Mouse (Mus musculus) forebrain, postnatal 0 days (tissue): ENCODE data around the gene Togaram2. TPM values are rescaled to one million over a fixed set of nuclear protein-coding genes. Genes with fewer than 3 reads are reported as not detected.

Experiments used
- ATAC-seq: fragments of 200-750 bp; cut with Nextera tagmentation; 2 replicates; pipeline ENCODE4 v1.8.0; 2017; ENCODE audit warnings: mild to moderate bottlenecking, moderate library complexity
- DNase-seq: peaks from one replicate; pipeline ENCODE4 v3.0.0-alpha.2; 2015
- H3K27ac ChIP-seq: fragments of 300-500 bp; sonication (generic); 2 replicates; pipeline ENCODE4 v1.5.1; 2014; ENCODE audit warnings: low read depth, mild to moderate bottlenecking, antibody characterized with exemption, low read length, moderate library complexity, mixed read lengths
- H3K27me3 ChIP-seq: fragments of 300-500 bp; sonication (generic); 2 replicates; pipeline ENCODE4 v1.6.1; 2014; ENCODE audit warnings: mild to moderate bottlenecking, low read length, mixed read lengths; ENCODE audit not compliant: insufficient read depth
- H3K36me3 ChIP-seq: fragments of 300-500 bp; sonication (generic); 2 replicates; pipeline ENCODE4 v1.6.1; 2014; ENCODE audit warnings: mild to moderate bottlenecking, moderate library complexity; ENCODE audit not compliant: insufficient read depth
- H3K4me1 ChIP-seq: fragments of 300-500 bp; sonication (generic); 2 replicates; pipeline ENCODE4 v1.6.1; 2014; ENCODE audit warnings: antibody characterized with exemption; ENCODE audit not compliant: insufficient read depth
- H3K4me2 ChIP-seq: fragments of 300-500 bp; sonication (generic); 2 replicates; pipeline ENCODE4 v1.6.1; 2014; ENCODE audit warnings: low read depth, mild to moderate bottlenecking, moderate library complexity
- H3K4me3 ChIP-seq: fragments of 300-500 bp; sonication (generic); 2 replicates; pipeline ENCODE4 v1.5.1; 2014; ENCODE audit warnings: low read depth, low read length, mixed read lengths
- H3K9ac ChIP-seq: fragments of 300-500 bp; sonication (generic); 2 replicates; pipeline ENCODE4 v1.6.1; 2014; ENCODE audit warnings: mild to moderate bottlenecking
- H3K9me3 ChIP-seq: fragments of 300-500 bp; sonication (generic); 2 replicates; pipeline ENCODE4 v1.6.1; 2016; ENCODE audit warnings: low read length
- CTCF ChIP-seq: sonication (generic); IDR thresholded peaks from 2 replicates; pipeline ENCODE4 v1.5.1; 2016; ENCODE audit warnings: antibody characterized with exemption, control low read depth, low read depth
- WGBS: fragments of 180-500 bp; shearing (Covaris S2); extraction: QIAGEN DNeasy Blood & Tissue Kit; methylation state at CpG from one replicate; pipeline ENCODE4 v1.1.7; 2014; 5-methylcytosine and 5-hydroxymethylcytosine counted together
- polyA plus RNA-seq: library from polyadenylated mRNA; unstranded; fragments of >200 nt; fragmentation: Nextera tagmentation; extraction: Ambion mirVana; gene quantifications from 2 replicates; pipeline ENCODE4 v1.2.1, GENCODE M21; 2015
- total RNA-seq: library from RNA; depleted of rRNA; stranded (reverse); fragments of >200 nt; gene quantifications from 2 replicates; pipeline ENCODE4 v1.2.3, GENCODE M21; 2014

The Togaram2 gene
- total and polyA plus RNA-seq, 2 experiments from 2014 or later, result 1.3 to 4.0 TPM

- TF ChIP-seq CTCF, result no peak
- no peak for ATAC-seq
- no peak for DNase-seq
- Histone ChIP-seq H3K4me2 (no peak overlapping the region), H3K4me1 (no peaks in the 10 kb centered on the region), H3K9me3 (no peaks in the 10 kb centered on the region), H3K27me3 (no peaks in the 10 kb centered on the region), H3K9ac (no peak overlapping the region), H3K4me3 (no peak overlapping the region), H3K27ac (no peak overlapping the region), H3K36me3 (no peaks in the 10 kb centered on the region)
- WGBS, result 59% methylated on average over 2 of the region's 2 CpGs
Measured at GRCm38 (mm10) chr17:71730655-71731054, 57.6 kb downstream of the Togaram2 start.

DNA sequence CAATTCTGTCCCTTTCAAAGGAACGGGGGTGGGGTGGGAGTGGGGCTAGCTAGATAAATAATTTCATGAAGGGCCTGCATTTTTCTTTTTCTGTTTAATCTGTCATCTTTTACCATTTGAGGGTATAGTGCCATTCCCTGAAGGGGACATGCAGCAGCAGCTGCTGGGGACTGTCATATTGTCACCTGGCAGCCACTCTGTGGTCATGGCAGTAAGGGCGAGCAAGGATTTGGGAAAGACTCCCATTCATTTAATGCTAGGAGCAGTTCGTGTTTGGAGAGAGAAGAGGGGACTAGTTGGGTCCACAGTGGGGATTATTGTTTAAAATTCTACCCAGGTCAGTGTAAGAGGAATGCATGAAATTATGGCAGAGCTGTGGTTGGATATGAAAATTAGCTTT is 63.4 kb downstream of the Togaram2 start:
- Histone ChIP-seq H3K27ac (no peak overlapping the region), H3K9me3 (no peaks in the 10 kb centered on the region), H3K36me3 (no peaks in the 10 kb centered on the region), H3K9ac (no peak overlapping the region), H3K4me2 (no peak overlapping the region), H3K4me1 (no peaks in the 10 kb centered on the region), H3K4me3 (no peak overlapping the region), H3K27me3 (no peaks in the 10 kb centered on the region)
- WGBS, result 64% methylated on average over 3 of the region's 3 CpGs
- TF ChIP-seq CTCF, result no peak
- ATAC-seq, result no peak
- DNase-seq, result no peak

GRCm38 (mm10) chr17:71742156-71742555 is 69.1 kb downstream of the Togaram2 start:
- 90% methylated on average over 3 of the region's 3 CpGs for WGBS
- no peak for DNase-seq
- Histone ChIP-seq H3K4me2 (no peak overlapping the region), H3K9ac (no peak overlapping the region), H3K9me3 (no peaks in the 10 kb centered on the region), H3K27me3 (no peaks in the 10 kb centered on the region), H3K27ac (no peak overlapping the region), H3K4me3 (no peak overlapping the region), H3K36me3 (no peaks in the 10 kb centered on the region), H3K4me1 (no peaks in the 10 kb centered on the region)
- no peak for ATAC-seq
- no peak for TF ChIP-seq CTCF

GRCm38 (mm10) chr17:71742935-71743334 is 69.9 kb downstream of the Togaram2 start:
- no peaks in the 10 kb centered on the region for H3K36me3 ChIP-seq
- no peak overlapping the region for H3K4me2 ChIP-seq
- no peaks in the 10 kb centered on the region for H3K27me3 ChIP-seq
- H3K9ac ChIP-seq, result no peak overlapping the region
- TF ChIP-seq CTCF, result no peak
- H3K27ac ChIP-seq, result no peak overlapping the region
- H3K4me3 ChIP-seq, result no peak overlapping the region
- ATAC-seq (no peak), DNase-seq (no peak)
- no peaks in the 10 kb centered on the region for H3K4me1 ChIP-seq
- H3K9me3 ChIP-seq, result no peaks in the 10 kb centered on the region
- WGBS, result 6% methylated on average over 5 of the region's 5 CpGs

- DNase-seq, result no peak
- Histone ChIP-seq H3K4me3 (no peak overlapping the region), H3K36me3 (no peaks in the 10 kb centered on the region), H3K9ac (no peak overlapping the region), H3K4me2 (no peak overlapping the region), H3K27ac (no peak overlapping the region), H3K4me1 (no peaks in the 10 kb centered on the region), H3K9me3 (no peaks in the 10 kb centered on the region), H3K27me3 (no peaks in the 10 kb centered on the region)
- no peak for ATAC-seq
- 68% methylated on average over 9 of the region's 9 CpGs for WGBS
- no peak for TF ChIP-seq CTCF
Measured at GRCm38 (mm10) chr17:71746114-71746513, 73.1 kb downstream of the Togaram2 start.

DNA sequence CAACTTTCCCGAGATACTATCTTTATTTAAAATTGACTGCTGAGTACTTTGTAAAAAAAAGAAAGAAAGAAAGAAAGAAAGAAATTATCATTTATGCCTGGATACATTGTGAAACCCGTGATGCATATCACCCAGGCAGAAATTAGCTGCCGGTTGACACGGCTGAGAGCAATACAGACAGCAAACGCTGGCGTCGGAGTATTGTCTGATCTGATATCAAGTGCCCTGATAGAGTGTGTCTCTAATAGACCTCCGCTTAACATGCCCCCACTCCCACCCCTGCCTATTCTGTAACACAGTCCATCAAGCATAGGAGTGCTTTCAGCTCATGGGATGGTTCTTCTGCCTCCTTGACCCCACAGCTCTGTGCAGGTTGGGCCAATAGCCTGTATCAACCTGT is 74.5 kb downstream of the Togaram2 start:
- H3K27me3 ChIP-seq, result no peaks in the 10 kb centered on the region
- DNase-seq (no peak), ATAC-seq (peak; percentile 45; the same call in 1 of the 2 replicates)
- H3K4me3 ChIP-seq, result no peak overlapping the region
- no peaks in the 10 kb centered on the region for H3K36me3 ChIP-seq
- TF ChIP-seq CTCF, result no peak
- no peaks in the 10 kb centered on the region for H3K9me3 ChIP-seq
- WGBS, result 57% methylated on average over 8 of the region's 8 CpGs
- no peak overlapping the region for H3K9ac ChIP-seq
- H3K4me1 ChIP-seq, result no peaks in the 10 kb centered on the region
- no peak overlapping the region for H3K4me2 ChIP-seq
- H3K27ac ChIP-seq, result 0 out of 2 replicates have a peak overlapping the region, but pooled peaks have one; percentile 21

- no peaks in the 10 kb centered on the region for H3K9me3 ChIP-seq
- 88% methylated on average over 9 of the region's 9 CpGs for WGBS
Measured at GRCm38 (mm10) chr17:71749616-71750168, 76.6 kb downstream of the Togaram2 start.

More at GRCm38 (mm10) chr17:71749616-71750168, 76.6 kb downstream of the Togaram2 start:
- no peak for TF ChIP-seq CTCF
- Histone ChIP-seq H3K4me1 (no peaks in the 10 kb centered on the region), H3K27ac (no peak overlapping the region), H3K27me3 (no peaks in the 10 kb centered on the region), H3K9ac (no peak overlapping the region), H3K36me3 (no peaks in the 10 kb centered on the region), H3K4me2 (no peak overlapping the region), H3K4me3 (no peak overlapping the region)
- ATAC-seq (no peak), DNase-seq (no peak)
